Mouse (Mus musculus) central nervous system, embryonic 18 days (tissue): Measurements from ENCODE around the gene Uba52. TPM values are rescaled to one million over a fixed set of nuclear protein-coding genes. Genes with fewer than 3 reads are reported as not detected.

Experiments used
- polyA plus RNA-seq: library from polyadenylated mRNA; depleted of rRNA; stranded (reverse); fragments of >200 nt; gene quantifications from 2 replicates; pipeline ENCODE4 v1.2.3, GENCODE M21; 2012; rRNA removed

Gene Uba52
- polyA plus RNA-seq: 1,219 and 1,269 TPM in 2 replicates

GRCm38 (mm10) chr8:70510228-70510915, at the start of gene Uba52:
Gene Uba52, minus strand, starts transcription at chr8:70510801.

GRCm38 (mm10) chr8:70539077-70539813, 28.6 kb upstream of the Uba52 start, which contains the start of gene Ell:
Gene Ell, plus strand, starts transcription at chr8:70539457.

GRCm38 (mm10) chr8:70527512-70528181, 17.0 kb upstream of the Uba52 start, which contains the start of the genes Fkbp8 and Kxd1:
Gene Fkbp8, plus strand, starts transcription at chr8:70527724.
Gene Kxd1, minus strand, starts transcription at chr8:70527956.

GRCm38 (mm10) chr8:70506328-70507026, 4.1 kb downstream of the Uba52 start, which contains the start of gene Rex1bd:
Gene Rex1bd, minus strand, starts transcription at chr8:70506752.

GRCm38 (mm10) chr8:70492664-70493640, 17.6 kb downstream of the Uba52 start, which contains the start of gene Crlf1:
Gene Crlf1, plus strand, starts transcription at chr8:70493158.

GRCm38 (mm10) chr8:70486941-70487520, 23.6 kb downstream of the Uba52 start, which contains the start of gene Tmem59l:
Gene Tmem59l, minus strand, starts transcription at chr8:70487358.

GRCm38 (mm10) chr8:70476333-70477268, 34.0 kb downstream of the Uba52 start, which contains the start of gene Klhl26:
Gene Klhl26, minus strand, starts transcription at chr8:70476968.

Other genes with a start within 250 kb of the Uba52 start
- gene Homer3, start 228.0 kb downstream of the Uba52 start, polyA plus RNA-seq: 39.3 and 42.2 TPM in 2 replicates
- 53.5 and 59.7 TPM in 2 replicates for gene Ddx49, start 208.3 kb downstream of the Uba52 start, polyA plus RNA-seq
- gene Cope, start 208.3 kb downstream of the Uba52 start, polyA plus RNA-seq: 260 and 266 TPM in 2 replicates
- 37.7 and 45.2 TPM in 2 replicates for gene Cers1, start 195.0 kb downstream of the Uba52 start, polyA plus RNA-seq
- 13.0 and 13.6 TPM in 2 replicates for gene Gdf1, start 181.0 kb downstream of the Uba52 start, polyA plus RNA-seq
- 18.0 and 25.0 TPM in 2 replicates for gene Upf1, start 157.5 kb downstream of the Uba52 start, polyA plus RNA-seq
- 0.19 and 0.36 TPM in 2 replicates for gene Comp, start 137.2 kb downstream of the Uba52 start, polyA plus RNA-seq
- 48.8 and 63.0 TPM in 2 replicates for gene Crtc1, start 71.2 kb downstream of the Uba52 start, polyA plus RNA-seq
- gene Klhl26, start 33.8 kb downstream of the Uba52 start, polyA plus RNA-seq: 45.0 and 47.6 TPM in 2 replicates
- gene Tmem59l, start 23.4 kb downstream of the Uba52 start, polyA plus RNA-seq: 93.1 and 93.2 TPM in 2 replicates
- 21.4 and 29.2 TPM in 2 replicates for gene Crlf1, start 17.6 kb downstream of the Uba52 start, polyA plus RNA-seq
- 208 and 217 TPM in 2 replicates for gene Rex1bd, start 4.0 kb downstream of the Uba52 start, polyA plus RNA-seq
- gene Fkbp8, start 16.9 kb upstream of the Uba52 start, polyA plus RNA-seq: 515 and 521 TPM in 2 replicates
- 36.9 and 38.8 TPM in 2 replicates for gene Kxd1, start 17.2 kb upstream of the Uba52 start, polyA plus RNA-seq
- gene Ell, start 28.7 kb upstream of the Uba52 start, polyA plus RNA-seq: 21.8 and 22.9 TPM in 2 replicates
- 198 and 208 TPM in 2 replicates for gene Isyna1, start 83.6 kb upstream of the Uba52 start, polyA plus RNA-seq
- gene Ssbp4, start 98.1 kb upstream of the Uba52 start, polyA plus RNA-seq: 201 and 212 TPM in 2 replicates
- 0.78 and 0.87 TPM in 2 replicates for gene Lrrc25, start 105.4 kb upstream of the Uba52 start, polyA plus RNA-seq
- 0.16 and 0.32 TPM in 2 replicates for gene Gdf15, start 121.7 kb upstream of the Uba52 start, polyA plus RNA-seq
- 45.7 and 46.8 TPM in 2 replicates for gene Pgpep1, start 149.6 kb upstream of the Uba52 start, polyA plus RNA-seq
- gene Lsm4, start 162.4 kb upstream of the Uba52 start, polyA plus RNA-seq: 153 and 155 TPM in 2 replicates
- 201 and 210 TPM in 2 replicates for gene Jund, start 188.1 kb upstream of the Uba52 start, polyA plus RNA-seq
- gene Iqcn, start 192.7 kb upstream of the Uba52 start, polyA plus RNA-seq: 0.12 and 0.14 TPM in 2 replicates
- not detected in 2 replicates for gene Gm3336, start 207.7 kb upstream of the Uba52 start, polyA plus RNA-seq
- 1.1 and 1.2 TPM in 2 replicates for gene Pde4c, start 212.9 kb upstream of the Uba52 start, polyA plus RNA-seq
- gene Rab3a, start 243.9 kb upstream of the Uba52 start, polyA plus RNA-seq: 582 and 635 TPM in 2 replicates